Mouse (Mus musculus): ENCODE data around the gene Tecta. TPM values are rescaled to one million over a fixed set of nuclear protein-coding genes. Genes with fewer than 3 reads are reported as not detected.
A peak's percentile ranks its signal among the peaks of the same experiment; 100 is the strongest.

Tecta gene
- polyA plus RNA-seq, 1 experiment = not detected

DNA sequence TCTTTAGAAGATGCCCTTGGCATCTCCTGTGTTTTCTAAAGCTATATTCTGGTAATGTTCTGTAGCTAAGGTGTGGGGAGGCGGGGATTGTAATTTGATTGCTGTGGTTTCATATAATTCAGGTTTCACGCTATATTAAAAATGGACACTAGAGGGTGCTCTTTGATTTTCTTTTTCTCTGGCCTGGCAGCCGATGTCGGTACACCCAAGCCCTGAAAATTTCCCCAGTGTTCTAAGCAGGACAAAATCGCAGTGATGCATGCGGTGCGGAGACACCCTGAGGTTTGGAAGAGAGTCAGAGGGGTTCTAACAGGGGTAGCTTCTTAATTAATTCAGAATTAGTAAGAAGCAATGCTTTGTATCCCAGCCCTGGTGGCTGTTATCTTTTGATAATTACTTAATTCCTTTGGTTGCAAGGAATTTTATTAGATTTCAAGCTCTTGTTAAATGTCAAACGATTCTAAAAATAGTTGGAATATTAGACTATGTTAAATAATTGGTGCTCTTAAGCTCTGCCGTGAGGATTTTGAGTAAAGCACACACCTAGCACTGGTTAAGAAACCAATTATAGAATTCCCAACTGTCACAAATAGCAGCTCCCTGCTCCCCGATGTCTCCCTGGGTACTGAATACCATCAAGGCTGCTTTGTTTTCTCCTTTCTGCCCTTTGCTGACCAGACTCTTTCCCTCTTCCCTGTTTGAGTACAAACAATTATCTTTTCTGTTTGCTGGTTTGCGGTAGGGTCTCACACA is 72.9 kb downstream of the Tecta start:
- TF ChIP-seq EP300 (IDR thresholded peaks at IDR 0.05; ENCODE audit: insufficient read depth, low read depth, low read length) (no peak), POLR2A (IDR thresholded peaks at IDR 0.05; ENCODE audit: insufficient read depth, low read length) (no peak), CTCF (IDR thresholded peaks at IDR 0.05; ENCODE audit: low read depth, low read length) (peak; percentile 19)

DNA sequence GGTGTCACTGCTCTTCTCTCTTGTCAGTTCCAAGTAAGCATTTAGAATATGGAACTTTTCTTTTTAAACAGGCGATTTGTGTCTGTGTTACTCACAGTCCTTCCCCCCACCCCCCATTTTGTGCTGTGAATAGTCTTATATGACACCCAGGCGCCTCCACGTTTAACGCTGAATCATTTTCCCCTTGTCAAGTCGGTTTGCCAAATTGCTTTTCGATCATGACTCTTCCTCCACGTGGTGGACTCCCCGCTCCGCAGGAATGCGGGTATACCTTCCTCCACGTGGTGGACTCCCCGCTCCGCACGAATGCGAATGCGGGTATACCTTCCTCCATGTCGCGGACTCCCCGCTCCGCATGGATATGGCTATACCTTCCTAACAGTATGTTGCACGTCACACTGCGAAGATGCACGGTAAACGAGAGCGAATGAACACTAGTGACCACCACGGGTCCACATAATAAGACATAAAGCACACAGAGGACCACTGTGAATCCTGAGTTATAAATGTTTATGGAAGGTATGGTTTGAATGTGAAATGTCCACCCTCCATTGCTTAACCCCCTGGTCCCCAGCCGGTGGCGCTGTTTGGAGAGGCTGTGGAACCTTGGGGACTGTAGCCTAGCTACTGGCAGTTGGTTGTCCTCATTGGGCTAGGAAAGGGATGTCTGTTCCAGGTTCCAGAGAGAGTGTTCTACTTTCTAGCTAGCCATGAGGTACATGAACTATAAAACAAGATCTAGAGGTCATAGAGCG is 74.9 kb downstream of the Tecta start:
- Histone ChIP-seq H3K27ac (ENCODE audit: insufficient read depth, low read length) (no peak overlapping the region), H3K4me1 (ENCODE audit: control insufficient read depth, insufficient read depth, low read length) (no peaks in the 10 kb centered on the region), H3K36me3 (ENCODE audit: control insufficient read depth, insufficient read depth, low read length, poor library complexity, severe bottlenecking) (no peaks in the 10 kb centered on the region), H3K27me3 (ENCODE audit: control insufficient read depth, insufficient read depth, low read length, poor library complexity, severe bottlenecking) (no peaks in the 10 kb centered on the region), H3K9me3 (replicated peaks; ENCODE audit: control insufficient read depth, insufficient read depth, low read length, poor library complexity, severe bottlenecking) (no peaks in the 10 kb centered on the region; the same call in 1 of the 2 replicates), H3K9ac (ENCODE audit: low read depth, poor library complexity, severe bottlenecking) (no peak overlapping the region), H3K4me3 (ENCODE audit: low read depth, low read length) (no peak overlapping the region)
- no peak for TF ChIP-seq POLR2A (IDR thresholded peaks at IDR 0.05; ENCODE audit: insufficient read depth, low read length)
- TF ChIP-seq CTCF (IDR thresholded peaks at IDR 0.05; ENCODE audit: low read depth, low read length) = peak; percentile 64

More for the DNA sequence above, 72.9 kb downstream of the Tecta start:
- Histone ChIP-seq H3K27ac (ENCODE audit: insufficient read depth, low read length) (no peak overlapping the region), H3K36me3 (ENCODE audit: control insufficient read depth, insufficient read depth, low read length, poor library complexity, severe bottlenecking) (no peaks in the 10 kb centered on the region), H3K4me3 (ENCODE audit: low read depth, low read length) (no peak overlapping the region), H3K9ac (ENCODE audit: low read depth, poor library complexity, severe bottlenecking) (no peak overlapping the region), H3K4me1 (ENCODE audit: control insufficient read depth, insufficient read depth, low read length) (no peaks in the 10 kb centered on the region), H3K27me3 (ENCODE audit: control insufficient read depth, insufficient read depth, low read length, poor library complexity, severe bottlenecking) (no peaks in the 10 kb centered on the region), H3K9me3 (replicated peaks; ENCODE audit: control insufficient read depth, insufficient read depth, low read length, poor library complexity, severe bottlenecking) (no peaks in the 10 kb centered on the region)

DNA sequence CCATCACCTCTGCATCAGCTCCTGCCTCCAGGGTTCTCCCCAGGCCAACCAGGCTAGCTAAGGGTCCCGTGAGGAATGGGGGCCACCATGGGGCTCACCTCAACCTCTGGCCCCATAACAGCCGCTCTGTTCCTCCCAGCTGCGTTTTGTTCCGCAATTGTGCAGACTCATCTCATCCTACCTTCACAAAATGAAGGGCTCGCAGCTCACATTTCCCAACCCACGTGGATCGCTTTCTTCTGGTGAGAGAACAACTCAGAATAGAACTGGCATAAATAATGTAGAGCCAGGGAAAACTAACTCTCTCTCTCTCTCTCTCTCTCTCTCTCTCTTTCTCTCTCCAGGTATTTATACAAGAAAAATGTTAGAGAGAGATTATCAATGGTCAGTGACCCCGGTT is 76.5 kb downstream of the Tecta start:
- no peak for TF ChIP-seq CTCF (IDR thresholded peaks at IDR 0.05; ENCODE audit: low read depth, low read length)
- no peak for TF ChIP-seq EP300 (IDR thresholded peaks at IDR 0.05; ENCODE audit: insufficient read depth, low read depth, low read length)
- no peak for TF ChIP-seq POLR2A (IDR thresholded peaks at IDR 0.05; ENCODE audit: insufficient read depth, low read length)

DNA sequence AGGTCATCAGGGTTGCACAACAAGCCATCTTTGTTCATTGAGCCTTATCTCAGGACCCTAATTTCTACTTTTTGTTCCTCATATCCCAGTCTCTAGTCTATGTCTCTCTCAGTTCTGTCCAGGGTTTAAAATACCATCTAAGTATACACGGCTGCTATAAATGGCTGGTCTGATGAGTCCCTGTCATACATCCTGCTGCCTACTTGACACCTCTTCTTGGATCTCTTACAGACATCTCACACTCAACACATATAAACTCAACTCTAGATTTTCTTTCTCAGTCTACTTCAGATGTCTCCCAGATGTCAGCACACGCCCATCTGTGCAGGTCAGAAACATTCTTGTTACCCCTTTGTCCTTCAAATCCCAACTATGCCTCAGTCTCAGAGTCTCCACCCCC is 78.3 kb downstream of the Tecta start:
- H3K27ac ChIP-seq (ENCODE audit: insufficient read depth, low read length) = no peak overlapping the region
- TF ChIP-seq EP300 (IDR thresholded peaks at IDR 0.05; ENCODE audit: insufficient read depth, low read depth, low read length) (no peak), POLR2A (IDR thresholded peaks at IDR 0.05; ENCODE audit: insufficient read depth, low read length) (no peak), CTCF (IDR thresholded peaks at IDR 0.05; ENCODE audit: low read depth, low read length) (no peak)
- H3K36me3 ChIP-seq (ENCODE audit: control insufficient read depth, insufficient read depth, low read length, poor library complexity, severe bottlenecking) = no peaks in the 10 kb centered on the region
- no peak overlapping the region for H3K9ac ChIP-seq (ENCODE audit: low read depth, poor library complexity, severe bottlenecking)
- no peaks in the 10 kb centered on the region for H3K27me3 ChIP-seq (ENCODE audit: control insufficient read depth, insufficient read depth, low read length, poor library complexity, severe bottlenecking)
- H3K4me3 ChIP-seq (ENCODE audit: low read depth, low read length) = no peak overlapping the region
- no peaks in the 10 kb centered on the region for H3K4me1 ChIP-seq (ENCODE audit: control insufficient read depth, insufficient read depth, low read length)
- H3K9me3 ChIP-seq (replicated peaks; ENCODE audit: control insufficient read depth, insufficient read depth, low read length, poor library complexity, severe bottlenecking) = no peaks in the 10 kb centered on the region; the same call in 1 of the 2 replicates

More for the DNA sequence above, 76.5 kb downstream of the Tecta start:
- Histone ChIP-seq H3K9me3 (replicated peaks; ENCODE audit: control insufficient read depth, insufficient read depth, low read length, poor library complexity, severe bottlenecking) (no peaks in the 10 kb centered on the region; the same call in 1 of the 2 replicates), H3K9ac (ENCODE audit: low read depth, poor library complexity, severe bottlenecking) (no peak overlapping the region), H3K4me3 (ENCODE audit: low read depth, low read length) (no peak overlapping the region), H3K36me3 (ENCODE audit: control insufficient read depth, insufficient read depth, low read length, poor library complexity, severe bottlenecking) (no peaks in the 10 kb centered on the region), H3K27ac (ENCODE audit: insufficient read depth, low read length) (no peak overlapping the region), H3K27me3 (ENCODE audit: control insufficient read depth, insufficient read depth, low read length, poor library complexity, severe bottlenecking) (no peaks in the 10 kb centered on the region), H3K4me1 (ENCODE audit: control insufficient read depth, insufficient read depth, low read length) (no peaks in the 10 kb centered on the region)

DNA sequence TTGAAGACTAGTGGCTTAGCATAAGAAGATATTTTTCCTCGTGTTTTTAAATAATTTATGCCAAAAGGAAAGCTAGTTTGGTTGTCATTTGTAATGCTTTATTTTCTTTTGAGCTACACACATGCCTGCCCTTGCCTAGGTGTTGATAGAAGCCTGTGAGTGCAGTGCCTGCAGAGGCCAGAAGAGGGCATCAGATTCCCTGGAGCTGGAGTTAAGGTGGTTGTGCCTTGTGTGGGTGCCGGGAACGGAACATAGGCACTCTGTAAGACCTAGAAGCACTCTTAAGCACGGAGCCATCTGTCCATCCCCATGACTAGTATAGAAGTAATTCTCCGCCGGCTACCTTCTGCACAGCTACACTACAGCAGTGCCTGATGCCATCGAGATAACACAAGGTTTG is 79.1 kb downstream of the Tecta start:
- TF ChIP-seq EP300 (IDR thresholded peaks at IDR 0.05; ENCODE audit: insufficient read depth, low read depth, low read length) (no peak), CTCF (IDR thresholded peaks at IDR 0.05; ENCODE audit: low read depth, low read length) (peak; percentile 48), POLR2A (IDR thresholded peaks at IDR 0.05; ENCODE audit: insufficient read depth, low read length) (no peak)

More for the DNA sequence above, 79.1 kb downstream of the Tecta start:
- H3K27ac ChIP-seq (ENCODE audit: insufficient read depth, low read length) = no peak overlapping the region
- no peaks in the 10 kb centered on the region for H3K4me1 ChIP-seq (ENCODE audit: control insufficient read depth, insufficient read depth, low read length)
- no peak overlapping the region for H3K9ac ChIP-seq (ENCODE audit: low read depth, poor library complexity, severe bottlenecking)
- H3K4me3 ChIP-seq (ENCODE audit: low read depth, low read length) = no peak overlapping the region
- no peaks in the 10 kb centered on the region; the same call in 1 of the 2 replicates for H3K9me3 ChIP-seq (replicated peaks; ENCODE audit: control insufficient read depth, insufficient read depth, low read length, poor library complexity, severe bottlenecking)
- no peaks in the 10 kb centered on the region for H3K27me3 ChIP-seq (ENCODE audit: control insufficient read depth, insufficient read depth, low read length, poor library complexity, severe bottlenecking)
- H3K36me3 ChIP-seq (ENCODE audit: control insufficient read depth, insufficient read depth, low read length, poor library complexity, severe bottlenecking) = no peaks in the 10 kb centered on the region
